Mouse (Mus musculus): ENCODE data around the gene C2cd2. TPM values are rescaled to one million over a fixed set of nuclear protein-coding genes. Genes with fewer than 3 reads are reported as not detected.

The C2cd2 gene
- polyA plus RNA-seq, 2 experiments, result 14.2 to 21.7 TPM

GRCm38 (mm10) chr16:97991517-97991916 lies 29.1 kb upstream of the C2cd2 start:
- no peaks in the 10 kb centered on the region for H3K9me3 ChIP-seq (ENCODE audit: control insufficient read depth, low read length)
- no peak overlapping the region for H3K9ac ChIP-seq (ENCODE audit: low read depth, low read length, severe bottlenecking)
- H3K4me2 ChIP-seq (replicated peaks; ENCODE audit: low read depth, low read length, severe bottlenecking), result no peak overlapping the region
- no peak overlapping the region for H3K4me3 ChIP-seq (replicated peaks; ENCODE audit: low read length)
- no peaks in the 10 kb centered on the region for H3K27me3 ChIP-seq (ENCODE audit: control insufficient read depth, insufficient read depth, low read length)
- no peak overlapping the region for H3K27ac ChIP-seq (replicated peaks; ENCODE audit: low read depth, low read length)
- no peaks in the 10 kb centered on the region for H3K4me1 ChIP-seq (ENCODE audit: control insufficient read depth, insufficient read depth, low read length)
- WGBS, result 77% methylated on average over 2 of the region's 2 CpGs
- TF ChIP-seq POLR2A (IDR thresholded peaks at IDR 0.05; ENCODE audit: borderline replicate concordance, extremely low read depth, insufficient read depth, insufficient read length), result no peak
- H3K36me3 ChIP-seq (ENCODE audit: control insufficient read depth, insufficient read depth, low read length), result no peaks in the 10 kb centered on the region
- ATAC-seq (ENCODE audit: low FRiP score, low read depth) (no peak), DNase-seq (ENCODE audit: low spot score) (no peak)

DNA sequence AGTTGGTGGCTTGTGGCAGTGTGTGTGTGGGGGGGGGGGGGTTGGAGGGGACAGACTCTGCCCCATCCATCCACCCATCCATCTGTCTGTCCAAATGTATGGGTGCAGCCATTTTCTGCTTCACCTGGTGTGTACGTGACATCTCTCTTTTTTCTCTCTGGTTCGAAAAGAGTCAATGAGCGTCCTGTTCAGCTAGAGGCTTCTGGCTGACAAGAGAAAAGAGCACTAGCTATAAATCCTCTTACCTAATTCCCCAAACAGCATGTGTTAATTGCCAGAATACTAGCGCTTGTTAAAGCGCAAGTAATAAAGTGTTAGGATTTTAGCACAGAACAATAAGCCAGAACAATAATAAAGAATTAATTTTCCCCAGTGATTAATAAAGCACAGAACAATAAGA lies 22.2 kb upstream of the C2cd2 start:
- TF ChIP-seq POLR2A (IDR thresholded peaks at IDR 0.05; ENCODE audit: borderline replicate concordance, extremely low read depth, insufficient read depth, insufficient read length), result no peak
- no peaks in the 10 kb centered on the region for H3K9me3 ChIP-seq (ENCODE audit: control insufficient read depth, low read length)
- no peaks in the 10 kb centered on the region for H3K27me3 ChIP-seq (ENCODE audit: control insufficient read depth, insufficient read depth, low read length)
- H3K9ac ChIP-seq (ENCODE audit: low read depth, low read length, severe bottlenecking), result no peak overlapping the region
- H3K4me2 ChIP-seq (replicated peaks; ENCODE audit: low read depth, low read length, severe bottlenecking), result no peak overlapping the region
- ATAC-seq (ENCODE audit: low FRiP score, low read depth) (no peak), DNase-seq (ENCODE audit: low spot score) (no peak)
- 62% methylated on average over 5 of the region's 5 CpGs for WGBS
- no peaks in the 10 kb centered on the region for H3K36me3 ChIP-seq (ENCODE audit: control insufficient read depth, insufficient read depth, low read length)
- no peak overlapping the region for H3K27ac ChIP-seq (replicated peaks; ENCODE audit: low read depth, low read length)
- no peaks in the 10 kb centered on the region for H3K4me1 ChIP-seq (ENCODE audit: control insufficient read depth, insufficient read depth, low read length)
- no peak overlapping the region for H3K4me3 ChIP-seq (replicated peaks; ENCODE audit: low read length)

DNA sequence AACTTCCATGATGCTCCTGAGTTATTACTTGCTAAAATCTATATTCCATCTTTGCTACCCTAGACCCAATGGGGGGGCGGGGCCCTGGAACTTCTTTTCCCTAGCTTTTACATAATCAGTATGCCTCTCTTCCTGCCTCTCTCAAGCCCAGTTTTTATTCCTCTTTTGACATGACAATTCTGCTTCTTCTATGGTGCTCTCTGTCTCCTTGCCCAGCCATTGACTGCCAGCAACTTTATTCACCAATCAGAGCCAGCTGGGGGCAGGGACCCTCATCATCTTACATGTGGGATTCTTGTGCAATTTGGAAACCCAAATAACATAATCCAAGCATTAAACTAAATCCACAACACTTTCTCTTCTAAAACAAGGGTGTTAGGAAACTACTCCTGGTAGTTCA lies 19.0 kb upstream of the C2cd2 start:
- no peak overlapping the region for H3K4me3 ChIP-seq (replicated peaks; ENCODE audit: low read length)
- no peak for ATAC-seq (ENCODE audit: low FRiP score, low read depth)
- no peaks in the 10 kb centered on the region for H3K9me3 ChIP-seq (ENCODE audit: control insufficient read depth, low read length)
- H3K27me3 ChIP-seq (ENCODE audit: control insufficient read depth, insufficient read depth, low read length), result no peaks in the 10 kb centered on the region
- no peak overlapping the region for H3K27ac ChIP-seq (replicated peaks; ENCODE audit: low read depth, low read length)
- H3K4me2 ChIP-seq (replicated peaks; ENCODE audit: low read depth, low read length, severe bottlenecking), result no peak overlapping the region
- DNase-seq (ENCODE audit: low spot score), result no peak
- H3K4me1 ChIP-seq (ENCODE audit: control insufficient read depth, insufficient read depth, low read length), result no peaks in the 10 kb centered on the region
- 100% methylated on average over 1 of the region's 1 CpGs for WGBS
- H3K36me3 ChIP-seq (ENCODE audit: control insufficient read depth, insufficient read depth, low read length), result no peaks in the 10 kb centered on the region
- no peak overlapping the region for H3K9ac ChIP-seq (ENCODE audit: low read depth, low read length, severe bottlenecking)
- TF ChIP-seq POLR2A (IDR thresholded peaks at IDR 0.05; ENCODE audit: borderline replicate concordance, extremely low read depth, insufficient read depth, insufficient read length), result no peak

DNA sequence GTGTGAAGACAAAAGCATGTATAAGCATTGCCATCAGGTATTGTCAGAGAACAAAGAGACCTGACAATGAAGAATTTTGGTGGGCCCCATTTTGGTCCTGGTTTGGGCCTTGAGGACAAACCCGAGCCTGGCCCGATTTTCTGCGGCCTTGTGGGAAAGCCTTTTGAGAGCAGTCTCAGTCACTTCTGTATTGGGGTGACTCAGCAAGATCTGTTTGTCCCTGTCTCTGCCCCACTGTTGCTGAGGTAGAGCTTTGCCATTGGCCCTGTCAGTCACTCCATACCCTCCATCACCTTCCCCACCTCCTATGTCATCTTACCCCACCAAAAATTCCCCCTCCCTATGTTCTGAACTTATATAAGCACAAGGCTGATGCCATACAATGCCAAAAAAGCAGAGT lies 15.3 kb upstream of the C2cd2 start:
- TF ChIP-seq POLR2A (IDR thresholded peaks at IDR 0.05; ENCODE audit: borderline replicate concordance, extremely low read depth, insufficient read depth, insufficient read length), result no peak
- WGBS, result 100% methylated on average over 3 of the region's 3 CpGs
- DNase-seq (ENCODE audit: low spot score), result no peak
- no peak for ATAC-seq (ENCODE audit: low FRiP score, low read depth)
- no peak overlapping the region for H3K4me3 ChIP-seq (replicated peaks; ENCODE audit: low read length)
- H3K4me2 ChIP-seq (replicated peaks; ENCODE audit: low read depth, low read length, severe bottlenecking), result no peak overlapping the region
- H3K27me3 ChIP-seq (ENCODE audit: control insufficient read depth, insufficient read depth, low read length), result no peaks in the 10 kb centered on the region
- H3K9me3 ChIP-seq (ENCODE audit: control insufficient read depth, low read length), result no peaks in the 10 kb centered on the region
- no peak overlapping the region for H3K9ac ChIP-seq (ENCODE audit: low read depth, low read length, severe bottlenecking)
- H3K36me3 ChIP-seq (ENCODE audit: control insufficient read depth, insufficient read depth, low read length), result no peaks in the 10 kb centered on the region
- no peaks in the 10 kb centered on the region for H3K4me1 ChIP-seq (ENCODE audit: control insufficient read depth, insufficient read depth, low read length)
- no peak overlapping the region for H3K27ac ChIP-seq (replicated peaks; ENCODE audit: low read depth, low read length)

GRCm38 (mm10) chr16:97977277-97977676 lies 14.9 kb upstream of the C2cd2 start:
- H3K4me3 ChIP-seq (replicated peaks; ENCODE audit: low read length), result no peak overlapping the region
- no peak overlapping the region for H3K27ac ChIP-seq (replicated peaks; ENCODE audit: low read depth, low read length)
- H3K9ac ChIP-seq (ENCODE audit: low read depth, low read length, severe bottlenecking), result no peak overlapping the region
- no peaks in the 10 kb centered on the region for H3K9me3 ChIP-seq (ENCODE audit: control insufficient read depth, low read length)
- H3K36me3 ChIP-seq (ENCODE audit: control insufficient read depth, insufficient read depth, low read length), result no peaks in the 10 kb centered on the region
- no peaks in the 10 kb centered on the region for H3K4me1 ChIP-seq (ENCODE audit: control insufficient read depth, insufficient read depth, low read length)
- no peak for TF ChIP-seq POLR2A (IDR thresholded peaks at IDR 0.05; ENCODE audit: borderline replicate concordance, extremely low read depth, insufficient read depth, insufficient read length)
- no peak for DNase-seq (ENCODE audit: low spot score)
- WGBS, result 69% methylated on average over 1 of the region's 1 CpGs
- H3K4me2 ChIP-seq (replicated peaks; ENCODE audit: low read depth, low read length, severe bottlenecking), result no peak overlapping the region
- no peak for ATAC-seq (ENCODE audit: low FRiP score, low read depth)
- H3K27me3 ChIP-seq (ENCODE audit: control insufficient read depth, insufficient read depth, low read length), result no peaks in the 10 kb centered on the region

DNA sequence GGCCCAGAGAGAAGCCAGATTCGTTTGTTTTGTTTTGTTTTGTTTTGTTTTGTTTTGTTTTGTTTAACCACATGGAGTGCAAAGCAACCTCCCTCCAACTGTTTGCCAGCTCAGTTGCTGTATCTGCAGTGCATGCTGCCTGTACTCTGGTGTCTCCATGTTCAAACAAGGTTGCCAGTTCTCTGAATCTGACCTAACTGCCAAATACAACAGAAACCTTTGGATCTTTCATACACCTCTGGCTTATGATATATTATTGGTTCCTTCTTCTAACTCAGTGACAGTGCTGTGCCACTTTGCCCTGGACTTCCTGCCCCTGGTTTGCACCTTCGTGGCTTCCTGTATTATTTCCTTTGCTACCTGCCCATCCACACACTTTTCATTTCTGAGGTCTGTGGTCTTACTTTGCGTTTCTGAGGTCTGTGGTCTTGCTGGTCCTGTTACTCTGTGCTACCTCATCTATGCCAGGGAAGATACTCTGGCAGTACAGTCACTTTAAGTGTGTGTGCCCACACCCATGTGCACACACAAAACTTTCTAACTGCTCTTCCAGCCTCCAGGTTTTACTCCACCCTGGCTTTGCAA lies 1.6 kb upstream of the C2cd2 start:
- ATAC-seq (ENCODE audit: low FRiP score, low read depth) (no peak), DNase-seq (ENCODE audit: low spot score) (no peak)
- no peak overlapping the region for H3K4me2 ChIP-seq (replicated peaks; ENCODE audit: low read depth, low read length, severe bottlenecking)
- no peak overlapping the region for H3K27ac ChIP-seq (replicated peaks; ENCODE audit: low read depth, low read length)
- WGBS, result 85% methylated on average over 3 of the region's 3 CpGs
- H3K27me3 ChIP-seq (ENCODE audit: control insufficient read depth, insufficient read depth, low read length), result no peaks in the 10 kb centered on the region
- no peaks in the 10 kb centered on the region for H3K9me3 ChIP-seq (ENCODE audit: control insufficient read depth, low read length)
- no peak overlapping the region for H3K4me3 ChIP-seq (replicated peaks; ENCODE audit: low read length)
- H3K36me3 ChIP-seq (ENCODE audit: control insufficient read depth, insufficient read depth, low read length), result no peaks in the 10 kb centered on the region
- peaks cover 3% of the 10 kb centered on the region; the same call in 1 of the 2 replicates for H3K4me1 ChIP-seq (ENCODE audit: control insufficient read depth, insufficient read depth, low read length)
- no peak for TF ChIP-seq POLR2A (IDR thresholded peaks at IDR 0.05; ENCODE audit: borderline replicate concordance, extremely low read depth, insufficient read depth, insufficient read length)
- no peak overlapping the region for H3K9ac ChIP-seq (ENCODE audit: low read depth, low read length, severe bottlenecking)

Data from limb, embryonic 14.5 days (tissue).